Mouse (Mus musculus) megakaryocyte progenitor cell, adult 5-6 weeks (primary cell): ENCODE data around the gene 4931428L18Rik. TPM values are rescaled to one million over a fixed set of nuclear protein-coding genes. Genes with fewer than 3 reads are reported as not detected.
A peak's percentile ranks its signal among the peaks of the same experiment; 100 is the strongest.

Experiments
- ATAC-seq: replicated peaks from 2 replicates; pipeline ENCODE4 v1.8.0; 2016; ENCODE audit warnings: mild to moderate bottlenecking, moderate TSS enrichment, inconsistent platforms; ENCODE audit not compliant: poor library complexity
- total RNA-seq, 2 experiments: library from RNA; stranded (forward) in 1 of 2; stranded (reverse) in 1 of 2; fragments of 157-497, 149-512 nt in 1 of 2; fragments of 200-1000 nt in 1 of 2; gene quantifications; 2 replicates each; pipeline versions ENCODE4 v1.2.3 to v1.2.4; 2015 to 2017

Gene 4931428L18Rik
- total RNA-seq, 2 experiments from 2014 or later: not detected

DNA sequence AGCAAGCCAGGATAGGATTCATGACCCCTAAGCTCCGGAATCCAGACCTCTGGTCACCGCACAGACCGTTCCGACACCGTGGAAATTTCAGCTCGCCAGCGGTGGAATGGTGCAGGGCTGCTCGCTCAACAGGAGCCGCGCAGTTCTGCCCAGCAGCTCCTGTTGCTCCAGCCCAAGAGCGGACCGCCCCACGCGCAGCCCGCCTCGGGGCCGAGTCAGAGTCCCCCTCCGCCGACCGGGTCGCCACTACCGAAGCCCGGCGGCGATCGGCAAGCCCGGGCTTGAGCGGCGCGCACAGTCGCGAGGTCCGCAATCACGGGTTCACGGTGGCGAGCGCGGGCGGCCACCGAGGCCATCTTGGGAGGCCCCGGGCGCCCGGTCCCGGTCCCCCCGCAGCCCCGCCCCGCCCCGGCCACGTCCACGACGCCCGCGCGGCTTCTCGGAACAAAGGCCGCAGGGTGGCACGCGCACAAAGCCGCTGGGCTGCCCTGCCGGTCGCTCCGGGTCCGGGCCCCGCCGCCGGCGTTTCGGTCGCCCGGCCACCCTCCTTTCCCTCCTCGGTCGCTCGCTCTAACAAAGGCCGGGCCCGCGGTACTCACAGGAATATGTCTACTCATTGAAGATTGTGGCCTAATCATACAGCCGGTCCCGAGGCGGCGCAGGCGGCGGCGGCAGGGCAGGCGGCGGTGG, 273.4 kb downstream of the 4931428L18Rik start:
- peak; percentile 18 for ATAC-seq

DNA sequence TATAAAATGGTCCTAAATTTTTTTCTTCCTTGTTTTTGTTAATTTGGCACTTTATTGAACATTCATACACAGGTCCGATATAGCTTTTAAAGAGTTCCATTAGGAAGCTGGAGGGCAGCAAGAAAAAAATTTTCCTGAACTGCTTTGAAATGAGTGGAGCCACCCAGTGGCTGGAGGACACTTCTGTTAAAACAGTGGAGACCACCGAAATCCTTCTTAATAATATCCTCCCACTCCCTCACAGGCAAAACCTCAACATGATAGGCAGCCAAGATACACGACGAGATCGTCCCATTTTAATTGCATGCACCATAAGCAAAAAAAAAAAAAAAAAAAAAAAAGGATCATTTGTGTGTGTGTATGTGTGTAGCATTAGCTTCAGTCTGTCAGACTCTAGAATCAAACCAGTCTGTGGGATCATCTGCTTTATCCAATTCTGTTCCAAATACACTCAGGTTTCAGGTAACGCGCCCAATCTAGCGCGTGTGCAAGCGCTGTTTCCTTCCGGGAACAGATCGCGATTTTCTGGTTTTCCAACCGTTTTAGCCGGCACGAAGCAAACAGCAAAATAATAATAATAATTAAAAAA, 274.0 kb downstream of the 4931428L18Rik start:
- ATAC-seq: peak; percentile 12

Other genes starting within 250 kb of the 4931428L18Rik start
- not detected in 2 replicates for gene AC153137.1, start 244.7 kb downstream of the 4931428L18Rik start, total RNA-seq (2015)
- gene AC153137.1, start 244.7 kb downstream of the 4931428L18Rik start, total RNA-seq (2017): not detected in 2 replicates
- gene Lgsn, start 46.3 kb downstream of the 4931428L18Rik start, total RNA-seq (2015): not detected in 2 replicates
- gene Lgsn, start 46.3 kb downstream of the 4931428L18Rik start, total RNA-seq (2017): not detected in 2 replicates
- gene Pih1d3, start 154 bp upstream of the 4931428L18Rik start, total RNA-seq (2015): not detected in 2 replicates
- gene Pih1d3, start 154 bp upstream of the 4931428L18Rik start, total RNA-seq (2017): not detected in 2 replicates